Mouse (Mus musculus): ENCODE measurements at regions not wholly inside any gene's neighbourhood (a gene's known extent, or its start where the extent isn't known, plus 50 kb on each side); places are given as distances from the start of the nearest gene placed in this dataset.

DNA sequence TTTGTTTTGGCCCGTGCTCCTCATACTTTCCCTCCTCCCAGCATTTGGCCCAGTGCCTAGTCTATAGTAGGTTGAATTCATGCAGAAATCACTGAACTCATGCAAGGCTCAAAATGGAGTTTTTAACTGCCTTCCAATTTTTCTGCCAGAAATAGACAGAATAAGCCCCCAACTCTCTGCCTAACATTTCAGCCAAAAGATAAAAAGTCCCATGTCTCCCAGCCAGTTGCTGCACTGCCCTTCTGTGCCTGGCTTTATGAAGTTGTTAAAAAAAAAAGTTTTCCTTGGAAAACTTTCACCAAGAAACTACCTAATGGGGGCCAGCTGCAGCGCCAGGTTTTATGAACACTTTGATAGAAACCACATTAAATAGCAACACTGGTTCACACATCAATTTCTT, 222.0 kb downstream of the Zic3 start:
- ATAC-seq (replicated peaks), result no peak
- H3K27me3 ChIP-seq (replicated peaks), result no peaks in the 10 kb centered on the region
- no peaks in the 10 kb centered on the region for H3K4me1 ChIP-seq
- WGBS, result 81% methylated on average over 2 of the region's 2 CpGs
- no peak overlapping the region for H3K4me2 ChIP-seq
- H3K36me3 ChIP-seq (replicated peaks), result no peaks in the 10 kb centered on the region
- H3K9ac ChIP-seq, result no peak overlapping the region
- H3K4me3 ChIP-seq, result no peak overlapping the region
- no peaks in the 10 kb centered on the region for H3K9me3 ChIP-seq
- H3K27ac ChIP-seq, result no peak overlapping the region

DNA sequence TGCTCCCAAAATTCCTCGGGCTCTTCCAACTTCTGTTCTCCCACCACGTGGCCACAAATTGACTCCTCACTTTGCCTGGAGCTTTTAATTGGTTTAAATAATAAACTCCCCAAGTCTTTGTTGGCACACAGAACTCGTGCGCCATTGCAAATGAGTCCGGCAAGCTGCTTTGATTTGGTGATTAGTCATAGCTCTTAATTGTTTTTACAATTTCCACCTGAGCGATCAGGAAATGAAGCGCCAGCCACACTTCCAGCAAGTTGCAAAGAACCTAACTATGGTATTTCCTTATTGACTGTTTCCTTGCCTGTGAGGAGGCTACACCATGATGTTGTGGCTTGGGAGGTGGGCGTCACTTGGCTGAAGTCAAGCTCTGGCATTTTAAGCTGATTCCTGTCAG, 233.5 kb downstream of the Zic3 start:
- H3K27me3 ChIP-seq (replicated peaks), result no peaks in the 10 kb centered on the region
- no peak overlapping the region for H3K4me3 ChIP-seq
- 41% methylated on average over 8 of the region's 8 CpGs for WGBS
- no peaks in the 10 kb centered on the region for H3K36me3 ChIP-seq (replicated peaks)
- ATAC-seq (replicated peaks), result no peak
- no peaks in the 10 kb centered on the region for H3K4me1 ChIP-seq
- no peak overlapping the region for H3K9ac ChIP-seq
- H3K27ac ChIP-seq, result no peak overlapping the region
- H3K4me2 ChIP-seq, result no peak overlapping the region
- H3K9me3 ChIP-seq, result no peaks in the 10 kb centered on the region

DNA sequence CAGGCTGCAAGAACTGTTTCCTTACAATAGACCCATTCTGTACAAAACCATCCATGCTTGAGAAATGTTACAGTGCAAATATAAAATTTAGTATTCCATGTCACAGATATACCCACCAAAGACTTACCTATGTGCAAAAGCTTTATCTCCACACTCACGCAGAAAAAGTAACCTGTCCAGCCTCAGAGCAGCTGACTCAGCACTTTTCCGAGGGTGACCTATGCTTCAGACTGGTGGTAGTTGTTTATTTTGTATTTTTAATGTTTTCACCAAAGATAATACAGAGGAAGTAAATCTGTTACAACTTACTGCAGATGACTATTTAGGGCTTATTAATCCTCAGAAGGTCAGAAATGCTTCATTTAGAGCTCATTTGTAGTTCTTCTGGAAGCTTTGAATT, 260.4 kb downstream of the Zic3 start:
- Histone ChIP-seq H3K4me3 (no peak overlapping the region), H3K9me3 (no peaks in the 10 kb centered on the region), H3K27me3 (replicated peaks) (no peaks in the 10 kb centered on the region), H3K9ac (no peak overlapping the region), H3K4me2 (no peak overlapping the region), H3K36me3 (replicated peaks) (no peaks in the 10 kb centered on the region), H3K4me1 (no peaks in the 10 kb centered on the region), H3K27ac (no peak overlapping the region)
- ATAC-seq (replicated peaks), result no peak
- WGBS, result 84% methylated on average over 2 of the region's 2 CpGs

DNA sequence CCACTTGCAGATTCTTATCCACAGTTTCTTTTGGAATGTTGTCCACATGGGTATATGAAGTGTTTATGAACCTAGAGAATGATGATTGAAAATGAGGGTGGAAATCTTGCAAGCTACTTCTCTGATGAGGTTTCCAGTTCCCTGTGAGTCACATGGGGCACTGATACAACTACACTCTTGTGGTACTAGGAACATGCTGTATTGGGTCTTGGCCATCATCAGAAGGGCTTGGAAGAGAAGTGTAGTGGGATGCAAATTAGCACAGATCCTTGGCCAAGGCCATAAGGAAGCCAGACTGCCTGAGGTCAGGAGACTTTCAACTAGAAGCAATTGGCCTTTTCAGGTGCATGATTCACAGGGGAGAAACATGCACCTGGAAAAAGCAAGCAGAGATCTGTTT, 300.3 kb downstream of the Zic3 start:
- H3K9me3 ChIP-seq, result no peaks in the 10 kb centered on the region
- no peaks in the 10 kb centered on the region for H3K4me1 ChIP-seq
- H3K9ac ChIP-seq, result no peak overlapping the region
- H3K4me2 ChIP-seq, result no peak overlapping the region
- H3K27ac ChIP-seq, result no peak overlapping the region
- no peaks in the 10 kb centered on the region for H3K36me3 ChIP-seq (replicated peaks)
- H3K27me3 ChIP-seq (replicated peaks), result no peaks in the 10 kb centered on the region
- H3K4me3 ChIP-seq, result no peak overlapping the region
- no peak for ATAC-seq (replicated peaks)

DNA sequence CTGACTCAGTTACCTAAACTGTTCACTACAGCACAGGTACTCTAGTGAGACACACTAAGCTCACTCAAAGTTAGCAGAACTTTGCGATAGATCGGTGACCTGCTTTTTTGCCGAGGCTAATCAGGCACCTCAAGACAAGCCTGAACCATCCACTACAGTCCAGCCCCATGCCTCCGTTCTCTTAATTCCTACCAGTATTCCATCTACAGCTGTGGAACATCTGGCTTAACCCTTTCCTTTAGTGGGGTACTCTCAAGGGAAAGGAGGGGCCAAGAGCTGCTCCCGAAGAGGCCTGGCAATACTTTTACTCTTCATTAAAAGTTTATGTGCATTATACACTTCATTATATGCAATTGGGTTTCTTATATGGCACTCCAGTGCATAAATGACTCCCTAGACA, 329.1 kb downstream of the Zic3 start:
- 88% methylated on average over 5 of the region's 5 CpGs for WGBS
- Histone ChIP-seq H3K9ac (no peak overlapping the region), H3K27me3 (replicated peaks) (no peaks in the 10 kb centered on the region), H3K36me3 (replicated peaks) (no peaks in the 10 kb centered on the region), H3K27ac (no peak overlapping the region), H3K4me2 (no peak overlapping the region), H3K4me3 (no peak overlapping the region), H3K9me3 (no peaks in the 10 kb centered on the region), H3K4me1 (no peaks in the 10 kb centered on the region)
- no peak for ATAC-seq (replicated peaks)

DNA sequence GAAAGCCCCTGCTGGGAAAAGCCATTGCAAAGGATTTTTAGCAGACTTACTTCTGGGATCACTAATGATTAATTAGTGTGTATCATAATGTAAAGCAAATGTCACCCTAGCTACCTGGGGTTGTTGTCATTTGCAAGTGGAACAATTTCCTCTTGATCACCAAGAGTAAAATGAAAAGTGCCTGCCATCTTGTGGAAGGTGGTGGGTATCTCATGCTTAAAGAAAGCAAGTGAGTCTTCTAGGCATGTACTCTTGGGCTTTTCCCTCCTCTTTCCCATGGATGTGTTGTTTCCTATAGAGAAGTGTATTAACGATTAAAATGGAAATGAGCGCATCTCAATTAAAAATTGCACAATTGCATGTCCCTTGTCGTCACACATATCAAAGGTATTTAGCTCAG, 355.4 kb downstream of the Zic3 start:
- H3K4me3 ChIP-seq, result no peak overlapping the region
- no peak overlapping the region for H3K27ac ChIP-seq
- H3K27me3 ChIP-seq (replicated peaks), result no peaks in the 10 kb centered on the region
- H3K4me2 ChIP-seq, result no peak overlapping the region
- no peaks in the 10 kb centered on the region for H3K36me3 ChIP-seq (replicated peaks)
- peak; percentile 52 for ATAC-seq (replicated peaks)
- no peaks in the 10 kb centered on the region for H3K4me1 ChIP-seq
- H3K9ac ChIP-seq, result no peak overlapping the region
- WGBS, result 65% methylated on average over 3 of the region's 3 CpGs
- no peaks in the 10 kb centered on the region for H3K9me3 ChIP-seq

All from midbrain, embryonic 15.5 days (tissue).